Mouse (Mus musculus) brown adipose tissue, adult 24 weeks (tissue): Measurements from ENCODE around the gene Dgki. TPM values are rescaled to one million over a fixed set of nuclear protein-coding genes. Genes with fewer than 3 reads are reported as not detected.
"Not testable (repeated sequence)": the region's sequence is repeated elsewhere in the genome, so short reads cannot be mapped to it uniquely, and the experiment has no call there.

Experiments
- H3K27ac ChIP-seq: fragments of 200-500 bp; replicated peaks from 2 replicates; pipeline ENCODE4 v1.5.1; 2012; ENCODE audit warnings: low read depth, mild to moderate bottlenecking, low read length
- H3K4me1 ChIP-seq: fragments of 200-500 bp; 2 replicates; pipeline ENCODE4 v1.6.1; 2012; ENCODE audit warnings: low read length, mixed read lengths; ENCODE audit not compliant: control insufficient read depth, insufficient read depth, insufficient read length
- H3K4me3 ChIP-seq: fragments of 200-500 bp; 2 replicates; pipeline ENCODE4 v1.5.1; 2012; ENCODE audit warnings: low read depth, mild to moderate bottlenecking, low read length, moderate library complexity; ENCODE audit not compliant: insufficient read depth
- polyA plus RNA-seq: library from polyadenylated mRNA; stranded (reverse); fragments of >200 nt; gene quantifications from 2 replicates; pipeline ENCODE4 v1.2.4, GENCODE M21; 2012; ENCODE audit not compliant: missing spikeins, insufficient read depth, insufficient read length

Gene Dgki
- polyA plus RNA-seq, 1 experiment, result not detected

GRCm38 (mm10) chr6:37158880-37159279 is 141.1 kb downstream of the Dgki start:
- H3K4me3 ChIP-seq, result no peak overlapping the region
- no peak overlapping the region for H3K27ac ChIP-seq
- no peaks in the 10 kb centered on the region for H3K4me1 ChIP-seq

GRCm38 (mm10) chr6:37154051-37154450 is 145.9 kb downstream of the Dgki start:
- no peak overlapping the region for H3K4me3 ChIP-seq
- H3K4me1 ChIP-seq, result no peaks in the 10 kb centered on the region
- H3K27ac ChIP-seq, result no peak overlapping the region

DNA sequence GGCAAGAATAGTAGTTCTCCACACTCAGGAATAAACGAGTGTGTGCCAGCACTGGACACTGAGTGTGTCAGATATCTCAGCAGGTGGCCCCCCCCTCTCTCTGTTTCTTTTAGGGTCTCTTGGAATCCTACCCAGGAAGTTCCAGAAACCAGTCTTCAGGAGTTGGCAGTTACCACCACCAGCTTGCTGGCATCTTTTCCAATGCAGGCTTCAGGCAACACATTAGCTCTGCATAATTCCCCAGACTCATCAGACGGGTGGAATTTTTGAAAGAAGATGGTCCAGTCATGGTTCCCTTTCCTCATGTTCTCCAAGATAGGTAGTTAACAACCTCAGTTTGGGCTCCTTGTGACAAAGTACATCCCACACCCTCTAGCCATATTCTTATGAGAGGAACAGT is 149.5 kb downstream of the Dgki start:
- H3K4me1 ChIP-seq, result no peaks in the 10 kb centered on the region
- H3K4me3 ChIP-seq, result no peak overlapping the region
- no peak overlapping the region for H3K27ac ChIP-seq

- Histone ChIP-seq H3K4me3 (no peak overlapping the region), H3K27ac (no peak overlapping the region), H3K4me1 (no peaks in the 10 kb centered on the region)
Measured at GRCm38 (mm10) chr6:37150038-37150437, 149.9 kb downstream of the Dgki start.

GRCm38 (mm10) chr6:37149196-37149595 is 150.8 kb downstream of the Dgki start:
- no peak overlapping the region for H3K27ac ChIP-seq
- H3K4me1 ChIP-seq, result no peaks in the 10 kb centered on the region
- H3K4me3 ChIP-seq, result no peak overlapping the region

DNA sequence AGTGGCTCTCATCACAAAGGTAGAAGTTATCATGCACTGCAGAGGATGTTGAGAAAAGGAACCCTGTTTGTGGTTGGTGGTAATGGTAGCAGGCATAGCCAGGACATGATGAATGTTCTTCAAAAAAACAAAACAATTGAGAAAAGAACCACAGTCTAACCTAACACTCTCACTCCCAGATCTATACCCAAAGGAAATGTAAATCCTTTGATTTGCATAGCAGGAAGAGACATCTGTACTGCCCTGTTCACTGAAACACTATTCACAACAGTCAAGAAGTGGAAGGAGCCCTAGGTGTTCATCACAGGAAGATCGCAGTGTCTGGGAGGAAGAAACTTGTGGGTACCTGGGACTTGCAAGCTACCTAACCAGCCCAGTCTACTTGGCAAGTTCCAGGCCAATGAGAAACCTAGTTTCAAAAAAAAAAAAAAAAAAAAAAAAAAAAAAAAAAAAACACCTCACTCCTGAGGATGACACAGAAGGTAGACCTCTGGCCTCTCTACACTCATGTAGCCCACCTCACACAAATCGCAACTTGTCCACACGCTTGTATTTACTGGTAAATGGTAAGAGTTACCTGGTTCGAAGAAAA is 152.5 kb downstream of the Dgki start:
- Histone ChIP-seq H3K4me1 (no peaks in the 10 kb centered on the region; the same call in 1 of the 2 replicates), H3K4me3 (no peak overlapping the region), H3K27ac (no peak overlapping the region)

DNA sequence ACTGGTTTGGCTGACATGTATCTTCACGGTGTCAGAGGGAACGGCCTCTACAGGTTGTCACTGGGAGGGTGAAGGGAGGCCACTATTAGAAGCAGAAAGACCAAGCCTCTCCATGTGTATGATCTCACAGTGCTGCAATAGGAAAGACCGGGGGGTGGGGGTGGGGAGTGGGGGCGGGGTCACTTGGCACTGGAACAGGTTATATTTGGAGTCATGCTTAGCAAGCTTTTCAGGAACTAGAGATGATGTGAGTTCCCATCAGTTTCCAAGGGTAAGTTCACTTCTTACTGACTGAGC is 156.2 kb downstream of the Dgki start:
- Histone ChIP-seq H3K4me3 (no peak overlapping the region), H3K27ac (no peak overlapping the region), H3K4me1 (no peaks in the 10 kb centered on the region; the same call in 1 of the 2 replicates)

DNA sequence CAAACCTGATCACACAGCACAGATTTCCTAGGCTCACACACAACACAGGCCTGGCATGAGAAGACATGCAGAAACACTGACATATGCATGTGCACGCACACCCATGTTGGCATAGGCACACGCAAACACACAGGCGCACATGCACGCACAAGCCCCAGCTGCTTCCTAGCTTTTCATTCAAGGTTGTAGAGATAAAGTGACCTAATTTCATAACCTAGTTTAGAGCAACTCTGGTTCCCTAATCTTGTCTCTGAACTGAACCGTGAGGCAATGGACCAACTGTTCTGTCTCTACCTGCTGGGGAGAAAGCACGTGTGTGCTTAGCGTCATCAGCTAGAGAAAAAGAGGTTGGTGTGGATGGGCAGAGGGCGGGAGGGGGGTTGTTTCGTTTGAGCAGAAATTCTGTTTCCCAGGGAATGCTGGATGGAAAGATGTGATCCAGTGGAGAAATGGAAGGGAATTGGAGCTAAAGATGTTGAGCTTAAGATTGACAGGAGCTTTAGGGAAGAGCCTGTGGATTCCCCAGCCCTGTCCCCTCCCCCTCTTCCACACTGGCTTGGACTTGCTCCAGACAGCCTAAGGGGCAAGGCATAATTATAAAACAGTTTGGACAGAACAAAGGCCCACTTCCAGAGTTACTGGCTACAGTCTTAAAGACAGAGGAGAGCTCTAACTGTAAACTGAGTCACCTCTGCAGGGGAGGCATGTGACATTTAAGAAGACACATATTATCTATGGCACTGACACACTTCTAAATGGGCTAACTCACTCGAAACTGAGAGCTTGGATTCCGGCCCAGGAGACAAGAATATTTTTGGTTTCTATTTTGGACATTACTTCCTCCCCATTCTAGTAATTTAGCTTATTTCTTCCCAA is 156.8 kb downstream of the Dgki start:
- no peak overlapping the region for H3K4me3 ChIP-seq
- H3K27ac ChIP-seq, result no peak overlapping the region
- H3K4me1 ChIP-seq, result no peaks in the 10 kb centered on the region; the same call in 1 of the 2 replicates

DNA sequence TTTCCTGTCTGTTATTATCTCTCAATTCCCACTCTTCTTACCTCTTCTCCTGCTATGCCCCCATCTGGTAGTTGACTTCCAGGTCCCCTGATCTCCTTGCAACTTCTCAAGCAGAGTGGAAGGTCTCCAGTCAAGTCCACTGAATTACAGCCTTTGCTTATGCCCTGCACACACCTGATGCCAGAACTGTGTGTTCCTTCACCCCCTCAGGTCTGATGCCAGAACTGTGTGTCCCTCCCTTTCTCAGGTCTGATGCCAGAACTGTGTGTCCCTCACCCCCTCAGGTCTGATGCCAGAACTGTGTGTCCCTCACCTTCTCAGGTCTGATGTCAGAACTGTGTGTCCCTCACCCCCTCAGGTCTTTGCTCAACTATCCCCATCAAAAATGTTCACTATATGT is 161.2 kb downstream of the Dgki start:
- no peak overlapping the region for H3K27ac ChIP-seq
- H3K4me1 ChIP-seq, result no peaks in the 10 kb centered on the region; the same call in 1 of the 2 replicates
- H3K4me3 ChIP-seq, result no peak overlapping the region

DNA sequence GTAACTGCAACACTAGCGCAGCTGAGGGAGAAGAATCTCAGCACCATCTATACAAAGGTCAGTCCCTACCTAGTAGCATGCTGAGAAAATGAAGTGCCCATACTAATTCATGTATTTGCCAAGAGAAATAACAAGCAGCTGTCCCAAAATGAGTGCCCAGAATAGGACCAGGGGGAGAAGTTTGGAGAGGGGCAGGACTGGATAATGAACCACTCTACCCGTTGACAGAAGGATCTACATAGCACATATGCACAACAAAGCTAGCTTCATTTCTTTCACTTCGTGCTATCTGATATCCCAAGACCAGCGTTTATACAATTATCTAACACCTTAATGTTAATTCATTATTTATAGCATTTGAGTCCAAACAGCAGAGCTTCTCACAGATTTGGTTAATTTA is 168.7 kb downstream of the Dgki start:
- H3K27ac ChIP-seq, result no peak overlapping the region
- H3K4me1 ChIP-seq, result no peaks in the 10 kb centered on the region
- H3K4me3 ChIP-seq, result no peak overlapping the region

GRCm38 (mm10) chr6:37120417-37121154 is 179.4 kb downstream of the Dgki start:
- H3K4me1 ChIP-seq, result no peaks in the 10 kb centered on the region
- no peak overlapping the region for H3K4me3 ChIP-seq
- no peak overlapping the region for H3K27ac ChIP-seq

DNA sequence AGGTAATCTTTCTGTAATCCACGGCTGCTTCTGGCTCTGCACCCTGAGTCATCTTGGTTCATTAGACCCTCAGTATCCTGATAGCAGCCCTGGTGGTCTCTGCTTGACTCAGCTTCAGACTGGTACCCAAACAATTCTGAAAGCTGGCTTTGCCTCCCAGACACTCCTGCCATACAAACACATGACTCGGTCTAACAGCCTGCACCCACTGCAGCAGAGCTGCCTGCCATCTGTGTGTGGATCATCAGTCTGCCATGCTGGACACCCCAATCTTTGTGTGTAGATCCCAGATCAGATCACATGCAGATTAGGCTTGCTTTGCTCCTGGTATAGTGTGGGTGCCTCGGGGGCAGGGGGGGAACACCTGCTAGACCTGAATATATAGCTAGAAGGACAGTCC is 180.8 kb downstream of the Dgki start:
- no peak overlapping the region for H3K27ac ChIP-seq
- no peak overlapping the region for H3K4me3 ChIP-seq
- no peaks in the 10 kb centered on the region for H3K4me1 ChIP-seq

DNA sequence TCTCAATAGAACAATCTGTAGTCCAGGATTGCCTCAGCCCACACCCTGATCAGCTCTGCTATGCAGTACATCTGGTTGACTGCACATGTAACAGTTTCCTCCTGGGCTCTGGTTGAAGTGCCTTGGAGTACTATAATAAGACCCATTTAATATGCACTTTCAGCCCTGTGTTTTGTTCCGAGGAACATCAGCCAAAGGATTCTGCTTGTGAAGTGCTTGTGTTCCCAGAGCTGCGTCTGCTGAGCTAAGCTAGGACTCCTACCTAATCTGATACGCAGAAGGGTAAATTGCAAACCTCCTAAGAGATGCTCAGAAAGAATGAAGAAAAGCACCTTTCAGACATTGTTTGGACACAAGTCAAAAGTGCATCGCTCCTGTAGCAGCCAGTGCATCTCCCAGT is 186.9 kb downstream of the Dgki start:
- Histone ChIP-seq H3K4me1 (no peaks in the 10 kb centered on the region), H3K27ac (no peak overlapping the region), H3K4me3 (no peak overlapping the region)

DNA sequence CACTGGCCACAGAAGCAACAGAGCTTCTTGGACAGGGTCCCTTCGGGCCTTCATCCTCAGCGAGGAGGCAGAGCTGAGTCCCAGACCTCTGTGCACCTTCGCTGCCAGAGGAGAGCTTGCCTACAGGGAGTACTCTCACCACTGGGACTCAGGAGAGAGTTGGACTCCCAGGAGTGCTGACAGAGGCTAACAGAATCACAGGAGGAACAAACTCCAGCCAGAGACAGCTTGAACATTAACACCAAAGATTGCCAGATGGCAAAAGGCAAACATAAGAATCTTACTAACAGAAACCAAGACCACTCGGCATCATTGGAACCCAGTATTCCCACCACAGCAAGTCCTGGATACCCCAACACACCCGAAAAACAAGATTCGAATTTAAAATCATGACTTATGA is 193.7 kb downstream of the Dgki start:
- H3K4me1 ChIP-seq, H3K4me3 ChIP-seq, H3K27ac ChIP-seq: not testable (repeated sequence)

DNA sequence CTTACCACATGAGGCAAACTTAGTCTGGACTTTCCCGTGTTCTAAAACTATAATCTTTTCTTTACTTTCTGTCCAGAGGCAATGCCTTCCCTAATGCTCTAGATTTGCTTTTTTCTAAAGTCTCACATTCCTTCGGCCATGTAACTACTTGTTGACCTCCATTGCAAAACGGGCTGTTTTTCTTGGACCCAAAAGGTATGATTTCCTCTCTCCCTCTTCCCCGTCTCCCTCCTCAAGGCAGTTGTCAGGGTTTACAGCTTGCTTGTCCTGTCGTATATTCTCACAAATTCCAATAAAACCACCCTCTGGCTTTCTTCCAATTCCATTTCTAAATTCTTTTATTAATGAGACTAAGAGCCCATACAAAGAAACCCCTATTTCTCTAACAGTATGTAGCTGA is 199.6 kb downstream of the Dgki start:
- no peak overlapping the region for H3K27ac ChIP-seq
- no peaks in the 10 kb centered on the region for H3K4me1 ChIP-seq
- no peak overlapping the region for H3K4me3 ChIP-seq
